Mouse (Mus musculus) G1E (cell line): ENCODE results near the gene Prrg2.

Source experiments
- CTCF ChIP-seq: IDR thresholded peaks from 2 replicates; pipeline ENCODE4 v1.5.1; 2012; ENCODE audit warnings: low read depth, low read length, inconsistent platforms, mixed read lengths
- GATA1 ChIP-seq: IDR thresholded peaks from 2 replicates; pipeline ENCODE4 v1.6.1; 2012; ENCODE audit warnings: borderline replicate concordance, low read length, inconsistent platforms, mixed read lengths

DNA sequence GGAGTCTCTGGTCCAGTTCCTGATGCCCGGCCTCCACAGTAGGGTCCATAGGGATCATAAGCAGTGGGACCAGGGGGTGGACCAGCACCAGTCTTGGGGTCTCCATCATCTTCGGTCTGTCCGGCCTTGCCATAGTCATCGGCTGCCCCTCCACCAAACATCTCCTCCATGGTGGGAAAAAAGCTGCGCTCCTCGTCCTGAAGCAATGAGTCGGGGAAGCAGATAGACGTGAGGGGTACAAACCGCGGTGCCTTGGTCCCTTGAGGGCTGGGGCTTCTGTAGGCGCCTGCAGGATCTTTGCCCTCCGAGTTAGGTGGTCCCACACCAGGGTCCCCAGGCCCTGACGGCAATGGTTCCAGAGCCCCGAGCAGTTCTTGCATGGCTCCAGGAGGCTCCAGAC lies 15.0 kb downstream of the Prrg2 start:
- TF ChIP-seq CTCF (no peak), GATA1 (no peak)
